Mouse (Mus musculus): ENCODE results near the gene Mcm9. TPM values are rescaled to one million over a fixed set of nuclear protein-coding genes. Genes with fewer than 3 reads are reported as not detected.
"Not testable (repeated sequence)": the region's sequence is repeated elsewhere in the genome, so short reads cannot be mapped to it uniquely, and the experiment has no call there.

The Mcm9 gene
- polyA plus RNA-seq, 2 experiments from 2014 or later = 5.0 to 5.3 TPM

GRCm38 (mm10) chr10:53495349-53495748 lies 134.9 kb downstream of the Mcm9 start:
- not testable (repeated sequence) for ATAC-seq

GRCm38 (mm10) chr10:53493954-53494353 lies 136.3 kb downstream of the Mcm9 start:
- ATAC-seq = no peak

Other genes starting within 250 kb of the Mcm9 start
- gene Asf1a, start 33.7 kb downstream of the Mcm9 start, polyA plus RNA-seq (2017; shearing (Covaris generic)) = 10 to 100 TPM in 1 of 2 experiments, 1 to 10 TPM in 1; 6.8 to 10.4 TPM
- gene Fam184a, start 120.7 kb upstream of the Mcm9 start, polyA plus RNA-seq (2017; shearing (Covaris generic)) = not detected